Mouse (Mus musculus) cerebellum, postnatal 4 days (tissue): ENCODE results near the gene Fibp.

Experiments used
- DNase-seq, 2 experiments: peaks; one replicate each; pipeline ENCODE4 v3.0.0; 2022; ENCODE audit warnings: low spot score in 2 of 2, mixed read lengths in 1 of 2

Fibp gene

DNA sequence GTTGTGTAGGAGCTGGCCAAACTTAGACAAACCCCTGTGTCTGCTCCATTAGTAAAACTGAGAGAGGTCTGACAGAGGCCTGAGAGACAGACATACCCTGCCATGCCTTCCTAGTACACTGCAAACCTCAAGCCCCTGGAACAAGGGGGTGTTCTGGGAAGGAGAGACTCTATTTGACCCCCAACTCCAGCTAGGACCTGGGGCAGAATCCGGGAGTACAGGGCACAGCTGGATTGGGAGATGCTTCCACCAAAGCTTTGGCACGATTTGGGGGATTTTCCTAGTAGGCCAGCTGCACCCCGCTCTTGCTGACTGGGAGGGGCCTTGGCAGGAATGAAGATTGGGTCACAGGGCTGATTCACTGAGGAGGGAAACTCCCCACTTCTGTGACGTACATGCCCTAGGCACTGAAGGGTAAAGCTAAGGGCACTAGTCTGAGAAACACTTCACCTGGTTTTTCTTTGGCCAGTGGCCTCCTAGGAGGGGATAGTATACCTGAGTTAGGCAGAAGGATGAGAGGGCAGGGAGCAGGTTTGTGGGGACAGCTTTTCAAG lies 28.4 kb upstream of the Fibp start:
- no peak for DNase-seq

DNA sequence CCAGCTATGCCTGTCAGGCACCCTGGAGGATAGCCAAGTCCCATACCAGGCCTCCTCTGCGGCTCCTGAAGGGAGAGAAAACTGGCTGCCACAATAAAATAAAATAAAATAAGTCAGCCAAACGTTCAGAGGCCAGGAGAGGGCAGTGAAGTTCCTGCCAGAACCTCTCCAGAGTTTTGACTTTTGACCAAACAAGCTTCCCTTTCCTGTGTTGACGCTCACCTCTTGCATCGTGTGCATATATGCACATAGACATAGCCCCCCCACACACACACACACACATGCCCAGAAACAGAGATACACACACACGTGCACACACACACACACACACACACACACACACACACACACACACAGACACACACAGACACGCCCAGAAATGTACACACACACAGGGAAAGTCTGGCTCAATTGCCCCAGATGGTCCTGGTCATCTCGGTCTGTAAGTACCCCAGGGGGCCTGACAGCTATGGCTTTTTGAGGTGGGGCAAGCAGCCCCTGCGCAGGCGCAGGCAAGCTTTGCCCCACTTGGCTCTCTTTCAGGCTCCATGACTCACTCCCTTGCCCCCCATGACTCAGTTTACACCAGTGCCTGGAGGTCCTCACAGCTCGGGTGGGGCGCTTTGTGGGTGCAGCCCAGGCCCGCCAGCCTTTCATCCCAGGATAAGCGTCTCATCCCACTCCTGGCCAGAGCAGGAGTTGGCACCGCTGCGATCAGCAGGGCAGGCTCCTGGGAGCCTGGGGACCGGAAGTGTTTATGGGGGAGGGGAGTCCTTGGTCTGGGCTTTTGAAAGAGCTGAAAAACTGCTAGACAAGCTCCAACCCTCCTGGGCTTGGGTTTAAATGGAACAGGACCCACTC lies 27.2 kb upstream of the Fibp start:
- DNase-seq: no peak

DNA sequence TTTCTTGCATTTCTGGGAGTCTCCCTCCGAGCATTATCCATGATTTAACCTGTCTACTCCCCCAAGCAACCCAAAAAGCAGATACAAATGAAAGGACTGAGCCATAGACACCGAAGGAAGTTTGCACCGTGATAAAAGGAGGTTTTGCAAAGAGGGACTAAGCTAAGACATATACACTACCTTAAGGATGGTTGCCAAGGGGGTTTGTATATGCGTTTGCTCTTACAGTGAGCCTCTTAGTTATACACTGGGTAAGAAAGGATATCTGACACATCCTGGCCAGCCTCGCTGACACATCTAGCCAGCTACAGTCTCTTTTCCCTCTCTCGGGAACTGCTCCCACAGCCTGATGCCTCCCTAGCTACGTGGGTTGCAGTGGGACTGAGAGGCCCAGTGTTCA lies 26.5 kb upstream of the Fibp start:
- no peak for DNase-seq

DNA sequence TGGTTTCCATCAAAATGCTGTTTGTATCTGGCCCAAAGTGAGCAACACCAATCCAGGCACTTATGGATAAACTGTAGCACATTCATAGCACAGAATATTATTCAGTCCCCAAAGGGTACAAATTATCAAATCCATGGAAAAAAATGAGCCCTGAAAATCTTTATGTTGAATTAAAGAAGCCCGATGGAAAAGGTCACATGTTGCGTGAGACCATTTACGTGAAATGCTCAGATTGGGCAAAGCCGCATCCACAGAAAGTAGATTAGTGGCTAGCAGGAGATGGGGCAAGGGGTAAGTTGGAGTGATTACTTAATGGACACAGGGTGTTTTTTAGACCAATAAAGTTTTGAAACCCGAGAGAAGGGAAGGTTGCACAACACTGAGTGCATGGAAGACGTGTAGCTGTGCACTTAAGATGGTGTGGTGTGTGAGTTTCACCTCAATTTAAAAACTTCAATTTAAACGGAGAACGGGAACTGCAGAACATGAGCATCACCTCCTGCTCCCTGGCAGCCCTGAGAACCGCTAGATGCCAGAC lies 16.0 kb upstream of the Fibp start:
- DNase-seq: no peak

DNA sequence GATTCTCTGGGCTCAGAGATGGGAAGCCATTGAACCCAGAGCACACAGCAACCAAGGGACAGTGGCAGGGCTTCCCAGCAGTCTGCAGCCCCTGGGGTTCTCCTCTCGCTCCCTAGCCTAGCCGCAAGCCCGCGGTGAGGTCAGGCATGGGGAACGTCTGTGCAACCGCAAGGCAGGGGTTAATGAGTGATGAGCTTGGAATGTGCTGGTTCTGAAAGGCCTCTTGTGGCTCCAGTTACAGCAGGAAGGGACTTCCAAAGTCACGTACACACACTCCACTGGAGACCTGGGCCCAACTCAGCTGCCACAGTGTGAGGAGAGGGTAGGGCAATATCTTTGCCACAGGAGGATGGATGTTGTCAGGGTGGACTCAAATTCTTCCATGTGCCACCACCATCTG lies 15.5 kb upstream of the Fibp start:
- no peak for DNase-seq

DNA sequence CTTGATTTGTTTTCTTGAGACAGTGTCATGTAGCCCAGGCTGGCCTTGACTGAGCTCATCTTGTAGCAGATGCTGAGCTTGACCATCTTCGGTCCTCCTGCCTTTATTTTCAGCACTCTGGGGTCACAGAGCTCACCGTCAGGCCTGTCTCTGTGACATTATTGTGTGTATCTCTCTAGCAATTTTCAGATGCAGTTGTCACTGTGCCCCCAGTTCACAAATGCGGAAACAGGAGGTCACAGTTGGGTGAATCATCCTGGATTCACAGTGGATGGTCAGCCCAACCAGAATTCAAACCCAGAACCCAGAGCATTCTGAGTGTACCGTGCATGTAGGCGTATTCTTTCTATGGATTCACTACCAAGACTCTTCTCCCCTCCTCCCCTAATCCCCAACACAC lies 14.7 kb upstream of the Fibp start:
- no peak for DNase-seq

DNA sequence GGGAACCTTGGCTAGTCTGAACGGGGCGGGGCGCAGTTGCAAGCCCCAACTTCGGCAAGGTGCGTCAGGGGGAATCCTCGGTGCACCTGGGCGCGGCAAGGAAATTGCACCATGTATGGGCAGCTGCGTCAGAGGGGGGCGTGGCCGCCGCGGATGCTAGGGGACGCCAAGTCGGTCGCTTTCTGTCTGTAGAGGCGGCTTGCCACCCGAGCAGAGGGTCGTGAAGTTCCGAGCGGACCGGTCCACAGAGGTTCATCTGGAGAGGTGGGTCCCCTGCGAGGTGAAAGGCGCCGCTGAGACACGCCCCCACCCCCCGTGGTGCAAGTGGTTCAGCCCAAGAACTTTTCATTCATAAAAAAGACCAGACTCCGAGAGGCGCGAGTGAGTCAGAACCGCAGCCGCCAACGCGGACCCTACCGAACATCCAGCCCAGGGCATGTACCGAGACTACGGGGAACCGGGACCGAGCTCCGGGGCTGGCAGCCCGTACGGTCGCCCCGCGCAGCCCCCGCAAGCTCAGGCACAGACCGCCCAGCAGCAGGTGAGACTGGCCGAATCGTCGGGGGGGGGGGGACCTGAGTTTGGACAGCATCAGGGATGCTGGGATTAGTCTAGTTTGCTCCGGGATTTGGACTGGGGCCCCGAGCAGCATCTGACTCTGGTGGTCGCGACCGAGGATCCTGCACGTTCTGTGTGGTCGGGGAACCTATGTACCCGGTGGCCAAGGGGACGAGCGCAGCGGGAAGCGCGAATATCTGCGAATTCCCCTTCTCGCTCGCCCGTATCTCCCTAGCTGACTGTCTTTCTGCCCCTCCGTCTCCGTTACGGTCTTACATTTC lies 12.7 kb upstream of the Fibp start, which contains the start of gene Fosl1:
Gene Fosl1, plus strand, starts transcription at position 33 of the 839 bp plus-strand sequence.
- DNase-seq: peak in 1 of 2 experiments; percentile 63

- DNase-seq: no peak
Observed at GRCm38 (mm10) chr19:5448354-5449150, 11.9 kb upstream of the Fibp start.

GRCm38 (mm10) chr19:5449673-5450072 lies 10.7 kb upstream of the Fibp start:
- DNase-seq: no peak

DNA sequence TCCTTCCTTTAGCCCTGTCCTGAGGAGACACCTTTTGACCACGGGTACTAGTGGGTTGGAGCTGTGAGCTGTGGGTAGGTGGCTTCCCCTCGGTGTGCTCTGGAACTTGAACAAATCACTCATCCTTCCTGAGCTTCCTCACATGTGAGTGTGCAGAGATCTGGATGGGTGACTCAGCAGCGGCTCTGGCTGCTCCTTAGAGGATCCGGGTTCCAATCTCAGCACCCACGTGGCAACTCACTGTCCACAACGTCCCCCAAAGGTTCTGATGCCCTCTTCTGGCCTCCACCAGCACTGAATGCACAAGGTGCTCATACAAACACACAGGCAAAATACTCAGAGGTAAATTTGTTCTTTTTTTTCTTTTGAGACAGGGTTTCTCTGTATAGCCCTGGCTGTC lies 8.6 kb upstream of the Fibp start:
- no peak for DNase-seq

DNA sequence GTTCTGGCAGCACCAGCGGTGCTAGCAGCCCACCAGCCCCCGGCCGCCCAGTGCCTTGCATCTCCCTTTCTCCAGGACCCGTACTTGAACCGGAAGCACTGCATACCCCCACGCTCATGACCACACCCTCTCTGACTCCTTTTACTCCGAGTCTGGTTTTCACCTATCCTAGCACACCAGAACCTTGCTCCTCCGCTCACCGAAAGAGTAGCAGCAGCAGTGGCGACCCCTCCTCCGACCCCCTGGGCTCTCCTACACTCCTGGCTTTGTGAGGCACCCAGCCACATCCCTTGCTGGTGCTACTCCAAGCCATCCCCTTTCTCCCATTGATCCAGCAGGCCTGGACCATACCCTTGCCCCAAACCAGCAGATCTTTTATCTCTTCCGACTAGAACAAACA lies 5.4 kb upstream of the Fibp start:
- no peak for DNase-seq

GRCm38 (mm10) chr19:5455568-5455967 lies 4.8 kb upstream of the Fibp start:
- no peak for DNase-seq

GRCm38 (mm10) chr19:5456241-5456921 lies 4.0 kb upstream of the Fibp start:
- DNase-seq: no peak

- DNase-seq: peak; percentile 86 to 95
Observed at GRCm38 (mm10) chr19:5456922-5457745, 3.3 kb upstream of the Fibp start.

- no peak for DNase-seq
Observed at GRCm38 (mm10) chr19:5457746-5458442, 2.5 kb upstream of the Fibp start, which contains the start of gene Ccdc85b. Gene Ccdc85b, minus strand, starts transcription at chr19:5457894.

GRCm38 (mm10) chr19:5459019-5459418 lies 1.4 kb upstream of the Fibp start:
- DNase-seq: no peak

DNA sequence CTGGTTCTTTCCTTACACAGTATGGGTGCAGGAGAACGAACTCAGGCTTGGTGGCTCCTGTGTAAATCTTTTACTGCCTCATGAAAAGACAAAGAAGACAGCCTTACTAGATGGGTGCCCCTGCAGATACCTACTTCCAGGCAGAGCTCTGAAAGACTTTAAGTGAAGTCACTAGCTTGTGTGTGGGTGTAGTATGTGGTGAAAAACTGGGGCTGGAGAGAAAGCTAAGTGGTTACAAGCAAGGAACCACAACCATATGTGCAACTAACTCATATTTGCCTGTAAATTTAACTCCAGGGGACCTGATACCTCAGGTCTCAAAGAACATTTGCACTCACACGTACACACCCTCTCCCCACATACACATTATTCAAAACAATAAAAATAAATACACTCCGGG lies 519 bp upstream of the Fibp start:
- no peak for DNase-seq

- no peak for DNase-seq
Observed at GRCm38 (mm10) chr19:5461411-5461810, 996 bp downstream of the Fibp start.

GRCm38 (mm10) chr19:5463212-5463611 lies 2.8 kb downstream of the Fibp start:
- no peak for DNase-seq
